Mouse (Mus musculus) left cerebral cortex, postnatal 4 days (tissue): ENCODE measurements around the gene Gatb. TPM values are rescaled to one million over a fixed set of nuclear protein-coding genes. Genes with fewer than 3 reads are reported as not detected.
"Not testable (repeated sequence)": the region's sequence is repeated elsewhere in the genome, so short reads cannot be mapped to it uniquely, and the experiment has no call there.

Source experiments
- DNase-seq: peaks from one replicate; pipeline ENCODE4 v3.0.0-alpha.2; 2022
- intact Hi-C: fragments of 180-260 bp; cut with DNase I; formaldehyde crosslinking; loops from one replicate; pipeline ENCODE4 v1.15.1; 2025
- total RNA-seq, 2 experiments: library from RNA; stranded (reverse); gene quantifications; 2 replicates each; pipeline ENCODE4 v1.2.3; 2021

Gene Gatb
- 10 to 100 TPM; 15.5 to 17.8 TPM for total RNA-seq

- peak; percentile 100 for DNase-seq
- intact Hi-C loops: loop anchor here (5.0 to 10.0 kb wide), 3 partner anchors 341 to 622 kb away; no protein-coding TSS in a partner anchor
Observed at GRCm38 (mm10) chr3:85573864-85574830, at the start of gene Gatb. TSS of gene Gatb (plus strand) at chr3:85574119.

DNA sequence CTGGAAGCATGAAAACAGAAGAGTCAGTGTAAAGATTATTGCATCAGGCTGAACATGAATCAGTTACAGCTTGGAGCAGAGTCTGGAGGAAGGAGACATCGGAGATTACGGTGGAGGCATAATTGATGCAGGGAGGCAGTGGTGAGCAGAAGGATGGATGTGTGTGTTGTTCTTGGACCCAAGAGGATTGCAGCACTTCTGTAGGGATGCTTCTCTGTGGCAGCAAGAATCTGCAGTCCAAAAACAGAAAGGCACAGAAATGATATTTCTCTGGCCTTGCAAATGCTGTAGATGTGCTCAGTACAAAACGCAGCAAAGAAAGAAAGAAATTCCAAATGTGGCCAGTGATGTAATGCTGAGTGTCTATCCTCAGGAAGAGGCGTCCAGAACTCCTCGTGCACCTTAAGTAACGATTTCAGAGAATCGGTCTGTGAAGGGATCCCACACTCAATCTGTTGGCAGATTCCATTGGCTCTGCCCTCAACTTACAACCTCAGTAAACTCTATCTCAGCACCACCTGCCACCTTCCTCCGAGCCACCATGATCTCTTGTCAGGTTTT lies 43.2 kb upstream of the Gatb start:
- intact Hi-C loops: no loop called here
- DNase-seq: no peak

- intact Hi-C loops: no loop called here
- DNase-seq: no peak
Observed at GRCm38 (mm10) chr3:85532376-85532775, 41.5 kb upstream of the Gatb start.

GRCm38 (mm10) chr3:85535042-85535441 lies 38.9 kb upstream of the Gatb start:
- DNase-seq: peak; percentile 8
- intact Hi-C loops: no loop called here

DNA sequence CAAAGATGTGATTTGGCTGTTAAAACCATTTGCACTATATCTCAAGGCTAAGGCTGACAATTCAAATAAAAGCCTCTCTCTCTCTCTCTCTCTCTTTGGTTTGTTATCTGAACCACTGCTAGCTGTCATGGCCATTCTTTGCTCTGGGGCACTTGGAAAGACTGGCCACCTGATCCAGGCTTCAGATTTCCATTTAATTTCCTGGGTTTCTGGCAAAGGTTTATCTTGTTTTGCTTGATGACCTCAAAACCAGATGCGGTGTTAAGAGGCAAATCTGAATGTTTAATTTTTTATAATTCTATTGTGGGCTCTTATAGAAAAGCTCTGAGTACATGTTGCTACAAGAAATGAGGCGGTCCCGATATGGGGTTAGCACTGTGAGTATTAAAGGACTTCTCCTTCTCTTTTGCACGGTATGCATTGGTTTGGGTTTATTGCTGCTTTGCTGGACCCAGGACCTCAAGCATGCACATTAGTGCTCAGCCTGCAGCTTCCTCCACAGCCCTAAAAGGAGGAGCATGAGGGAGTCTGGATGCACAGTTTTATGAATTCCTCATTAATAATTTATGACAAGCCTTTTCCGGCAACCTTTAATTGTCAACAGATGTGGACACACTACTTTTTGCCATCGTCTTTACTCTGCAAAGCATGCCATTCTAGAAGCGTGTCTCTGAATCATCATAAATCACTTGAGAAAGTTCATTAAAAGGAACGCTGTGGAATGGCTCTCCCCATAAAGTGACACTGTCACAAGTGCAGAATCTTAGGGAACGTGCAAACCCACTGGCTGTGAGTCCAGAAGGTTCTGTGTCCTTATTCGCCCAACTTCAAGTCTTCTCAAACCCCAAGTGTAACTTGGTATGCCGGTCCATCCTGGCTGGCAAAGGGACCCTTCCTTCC lies 38.0 kb upstream of the Gatb start:
- intact Hi-C loops: no loop called here
- no peak for DNase-seq

DNA sequence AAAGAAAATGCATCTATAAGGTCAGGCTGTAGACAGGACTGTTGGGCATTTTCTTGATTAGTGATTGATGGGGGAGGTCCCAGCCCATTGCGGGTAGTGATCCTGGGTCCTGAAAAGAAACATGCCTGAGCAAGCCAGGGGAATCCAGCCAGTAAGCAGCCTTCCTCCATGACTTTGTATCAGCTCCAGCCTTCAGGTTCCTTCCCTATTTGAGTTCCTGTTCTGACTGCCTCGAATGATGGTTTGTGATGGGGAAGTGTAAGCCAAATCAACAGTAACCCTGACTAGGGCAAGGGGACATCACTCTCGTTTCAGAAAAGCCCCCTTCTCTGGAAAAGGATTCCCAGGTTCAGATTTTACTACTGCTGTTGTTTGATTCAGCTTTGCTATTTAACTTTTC lies 31.2 kb upstream of the Gatb start:
- DNase-seq: no peak
- intact Hi-C loops: no loop called here

DNA sequence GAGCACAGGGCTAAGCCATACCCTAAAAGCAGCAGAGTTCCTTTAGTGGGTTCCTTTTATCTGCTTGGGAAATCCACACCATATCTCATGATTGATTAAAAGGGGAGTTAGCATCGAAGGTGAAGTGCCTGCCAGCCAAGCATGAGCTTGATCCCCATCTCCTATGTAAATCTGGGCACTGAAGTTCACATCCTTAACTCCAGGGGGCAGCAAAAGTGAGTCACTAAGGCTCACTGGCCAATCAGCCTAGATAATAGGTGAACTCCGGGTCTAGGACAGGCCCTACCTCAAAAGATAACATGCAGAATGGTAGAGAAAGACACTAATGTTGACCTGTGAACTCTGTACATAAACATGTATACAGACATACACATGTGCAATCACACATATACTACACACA lies 30.3 kb upstream of the Gatb start:
- peak; percentile 14 for DNase-seq
- intact Hi-C loops: no loop called here

GRCm38 (mm10) chr3:85550312-85550711 lies 23.6 kb upstream of the Gatb start:
- intact Hi-C loops: loop anchor here (10.0 kb wide), 1 partner anchor 176 kb away; no protein-coding TSS in a partner anchor
- no peak for DNase-seq

DNA sequence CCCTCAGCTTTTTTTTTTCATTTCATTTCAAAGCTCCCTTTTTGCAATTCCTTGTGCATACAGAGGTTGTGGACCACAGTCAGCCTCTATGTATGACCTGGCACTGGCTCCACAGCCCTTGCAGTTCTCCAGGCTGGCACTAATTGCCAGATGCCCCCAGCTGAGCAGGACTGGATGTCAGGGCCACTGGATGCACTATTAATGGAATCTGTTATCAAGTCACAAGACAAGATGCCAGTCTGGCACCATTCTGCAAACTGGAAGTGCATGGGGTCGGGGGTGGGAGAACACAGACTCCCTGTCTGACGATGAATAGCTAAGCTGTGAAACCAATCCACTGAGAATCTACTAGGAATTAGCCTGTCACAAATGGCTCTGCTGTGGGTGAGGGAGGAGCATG lies 22.6 kb upstream of the Gatb start:
- peak; percentile 64 for DNase-seq
- intact Hi-C loops: loop anchor here (10.0 kb wide), 1 partner anchor 177 kb away; no protein-coding TSS in a partner anchor

DNA sequence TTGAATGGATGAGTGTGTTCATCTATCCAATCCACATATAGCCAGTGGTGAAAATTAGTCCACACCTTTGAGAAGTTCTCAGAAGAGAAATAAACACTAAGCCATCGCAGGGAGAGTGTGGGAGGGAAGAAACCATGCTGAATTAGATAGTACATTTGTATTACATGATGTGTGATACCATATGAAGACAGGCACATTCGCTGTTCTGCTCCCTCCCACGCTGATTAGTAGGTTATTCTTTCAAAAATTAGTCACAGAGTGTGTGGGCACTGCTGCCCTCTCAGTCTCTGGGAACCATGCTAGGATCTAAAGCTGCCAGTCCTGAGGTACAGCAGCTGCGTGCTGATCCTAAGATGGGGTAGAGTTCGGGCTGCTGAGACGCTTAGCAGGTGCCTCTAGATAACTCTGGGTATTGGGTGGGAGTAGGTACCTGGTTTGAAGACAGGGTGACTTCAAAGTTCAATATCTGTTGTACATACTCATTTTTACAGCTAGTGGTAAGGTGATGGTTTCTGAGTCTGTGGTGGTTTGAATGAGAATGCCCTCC lies 20.1 kb upstream of the Gatb start:
- intact Hi-C loops: loop anchor here (10.0 kb wide), 1 partner anchor 179 kb away; no protein-coding TSS in a partner anchor
- DNase-seq: no peak

DNA sequence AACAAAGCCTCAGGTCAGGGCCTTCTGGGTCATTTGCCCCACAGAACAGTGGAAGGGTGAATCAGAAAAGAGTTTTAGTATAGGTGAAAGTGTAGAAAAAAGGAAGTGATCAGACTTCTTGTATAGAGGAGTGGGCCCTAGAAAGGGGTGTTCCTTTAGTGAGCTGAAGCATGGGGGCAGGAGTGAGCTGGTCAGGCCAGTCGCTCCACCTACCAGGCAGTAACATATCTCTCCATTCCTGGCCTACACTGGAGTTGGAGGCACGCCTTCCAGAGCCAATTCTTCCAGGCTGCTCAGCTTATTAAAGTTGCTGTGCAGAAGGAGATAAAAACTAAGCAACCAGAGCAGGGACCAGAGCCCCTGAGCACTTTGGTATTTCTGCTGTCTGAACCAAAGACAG lies 9.3 kb upstream of the Gatb start:
- intact Hi-C loops: no loop called here
- DNase-seq: no peak

DNA sequence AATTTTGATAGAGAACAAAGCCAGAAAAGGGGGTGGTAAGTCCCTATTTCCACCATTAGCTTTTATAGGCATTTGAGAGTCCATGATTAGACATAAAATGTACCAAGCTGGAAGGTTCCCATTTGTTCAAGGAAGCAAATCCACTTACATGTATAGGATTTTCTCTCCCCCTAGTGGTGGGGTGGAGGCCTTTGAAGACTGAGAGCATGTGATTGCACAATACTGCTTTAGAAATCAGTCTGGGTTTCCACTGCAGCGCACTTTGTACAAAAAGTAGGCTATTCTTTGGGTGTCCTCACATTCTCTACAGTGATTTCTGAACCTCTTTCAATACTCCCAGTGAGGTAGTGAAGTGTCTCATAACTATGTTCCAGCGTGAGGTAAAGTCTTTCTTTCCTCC lies 2.6 kb upstream of the Gatb start:
- intact Hi-C loops: loop anchor here (5.0 to 10.0 kb wide), 3 partner anchors 344 to 619 kb away; no protein-coding TSS in a partner anchor
- DNase-seq: peak; percentile 62

DNA sequence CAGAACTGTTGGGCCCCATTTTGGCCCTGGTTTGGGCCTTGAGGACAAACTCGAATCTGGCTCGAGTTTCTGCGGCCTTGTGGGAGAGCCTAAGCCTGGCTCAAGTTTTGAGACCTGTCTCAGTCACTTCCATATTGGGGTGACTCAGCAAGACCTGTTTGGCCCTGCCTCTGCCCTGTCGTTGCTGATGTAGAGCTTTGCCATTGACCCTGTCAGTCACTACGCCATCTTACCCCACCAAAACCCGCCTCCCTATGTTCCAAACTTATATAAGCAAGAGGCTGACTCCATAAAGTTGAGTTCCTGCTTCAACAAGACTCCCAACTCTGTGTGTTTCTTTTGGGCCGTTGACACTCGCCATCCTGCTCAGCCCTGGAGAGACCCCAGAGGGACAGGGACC lies 1.4 kb upstream of the Gatb start:
- intact Hi-C loops: loop anchor here (5.0 to 10.0 kb wide), 3 partner anchors 342 to 620 kb away; no protein-coding TSS in a partner anchor
- not testable (repeated sequence) for DNase-seq

GRCm38 (mm10) chr3:85573216-85573863 lies 579 bp upstream of the Gatb start:
- no peak for DNase-seq
- intact Hi-C loops: loop anchor here (5.0 to 10.0 kb wide), 3 partner anchors 341 to 621 kb away; no protein-coding TSS in a partner anchor

DNA sequence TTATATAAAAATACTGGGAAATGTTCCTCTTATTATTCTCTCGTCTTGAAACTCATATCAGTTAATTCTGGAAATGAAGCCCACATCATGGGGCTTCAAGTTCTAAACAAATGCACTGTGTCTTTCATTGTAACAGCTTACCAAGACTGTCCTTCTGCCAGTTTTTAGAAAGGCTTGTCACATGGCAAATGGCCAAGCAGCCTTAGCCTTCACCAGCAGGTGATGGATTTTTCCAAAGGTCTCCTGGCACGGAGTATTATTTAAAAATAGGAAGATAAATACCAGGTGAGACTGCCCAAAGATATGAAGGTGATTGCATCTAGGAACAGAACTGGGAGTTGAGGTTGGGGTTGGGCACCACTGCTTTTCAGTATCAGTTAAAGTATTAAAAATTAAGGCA lies 8.8 kb downstream of the Gatb start:
- intact Hi-C loops: no loop called here
- DNase-seq: no peak

- no peak for DNase-seq
- intact Hi-C loops: no loop called here
Observed at GRCm38 (mm10) chr3:85583194-85583593, 9.3 kb downstream of the Gatb start.

DNA sequence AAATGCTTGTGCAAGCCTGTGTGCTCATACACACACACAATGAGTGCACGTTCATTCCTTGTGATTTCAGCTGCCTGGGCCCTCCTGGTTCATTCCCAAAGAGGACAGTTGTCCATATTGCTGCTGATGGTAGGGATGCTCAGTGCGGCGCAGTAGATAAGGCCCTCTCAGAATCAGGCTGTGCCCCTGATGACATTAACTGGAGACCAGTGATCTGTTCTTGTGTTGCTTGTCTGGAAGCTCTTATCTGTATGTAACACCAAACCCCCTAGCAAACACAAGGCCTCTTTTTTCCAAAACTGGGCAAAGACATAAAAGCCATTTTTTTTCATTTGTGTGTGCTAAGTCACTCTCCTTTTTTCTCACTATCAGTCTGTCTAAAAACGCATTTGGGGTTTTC lies 11.0 kb downstream of the Gatb start:
- intact Hi-C loops: no loop called here
- no peak for DNase-seq

DNA sequence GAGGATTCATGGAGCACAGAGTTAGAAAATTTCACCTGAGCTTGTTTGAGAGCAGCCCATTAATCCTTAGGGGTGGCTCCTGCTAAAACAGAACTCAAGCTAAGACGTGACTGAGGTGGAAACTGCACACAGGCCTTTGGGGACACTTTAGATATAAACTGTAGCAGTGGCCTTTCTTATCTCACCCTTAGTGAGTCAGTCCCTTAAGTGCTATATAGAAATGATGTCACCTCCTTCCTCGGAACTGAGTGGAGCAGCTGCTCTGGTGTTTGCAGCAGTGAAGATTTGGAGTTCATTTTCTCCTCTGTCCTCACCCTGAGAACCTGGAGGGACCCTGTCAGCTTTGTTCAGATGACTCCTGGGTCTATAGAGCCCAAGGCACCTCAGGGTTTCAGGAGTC lies 14.8 kb downstream of the Gatb start:
- intact Hi-C loops: no loop called here
- DNase-seq: no peak

DNA sequence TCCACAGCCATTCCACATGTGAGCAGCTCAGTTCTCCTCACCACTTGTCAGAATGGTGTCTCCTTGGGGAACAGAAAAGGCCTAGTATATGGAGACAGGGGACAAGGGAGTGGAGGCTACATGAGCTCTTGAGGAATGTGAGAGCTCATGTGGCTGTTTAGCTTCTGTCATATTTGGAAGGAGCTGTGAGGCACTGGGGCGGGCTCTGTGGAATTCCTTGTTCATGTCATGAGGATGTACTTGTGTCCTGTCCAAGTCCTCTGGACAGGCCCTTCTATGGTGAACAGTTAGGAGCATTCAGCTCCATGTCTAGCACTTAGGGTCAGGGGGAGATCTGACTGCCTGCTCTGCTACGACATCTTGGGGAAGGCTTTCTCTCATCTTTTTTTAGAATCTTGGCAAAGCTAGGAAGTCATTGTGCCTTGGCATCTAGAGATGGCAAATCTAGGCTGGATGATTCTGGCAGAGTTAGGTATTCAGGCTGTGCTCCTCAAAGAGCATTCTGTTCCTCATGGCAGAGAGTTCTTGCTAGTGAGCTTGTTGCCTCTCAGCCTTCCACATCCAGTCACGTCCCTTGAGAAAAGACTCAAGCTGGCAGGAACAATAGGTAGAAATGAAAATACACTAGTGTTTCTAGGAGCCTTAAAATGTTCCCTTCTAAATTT lies 16.3 kb downstream of the Gatb start:
- no peak for DNase-seq
- intact Hi-C loops: no loop called here
